Mouse (Mus musculus): ENCODE data around the gene Thnsl2. TPM values are rescaled to one million over a fixed set of nuclear protein-coding genes. Genes with fewer than 3 reads are reported as not detected.

Gene Thnsl2
- total and polyA plus RNA-seq, 3 experiments, result not detected

DNA sequence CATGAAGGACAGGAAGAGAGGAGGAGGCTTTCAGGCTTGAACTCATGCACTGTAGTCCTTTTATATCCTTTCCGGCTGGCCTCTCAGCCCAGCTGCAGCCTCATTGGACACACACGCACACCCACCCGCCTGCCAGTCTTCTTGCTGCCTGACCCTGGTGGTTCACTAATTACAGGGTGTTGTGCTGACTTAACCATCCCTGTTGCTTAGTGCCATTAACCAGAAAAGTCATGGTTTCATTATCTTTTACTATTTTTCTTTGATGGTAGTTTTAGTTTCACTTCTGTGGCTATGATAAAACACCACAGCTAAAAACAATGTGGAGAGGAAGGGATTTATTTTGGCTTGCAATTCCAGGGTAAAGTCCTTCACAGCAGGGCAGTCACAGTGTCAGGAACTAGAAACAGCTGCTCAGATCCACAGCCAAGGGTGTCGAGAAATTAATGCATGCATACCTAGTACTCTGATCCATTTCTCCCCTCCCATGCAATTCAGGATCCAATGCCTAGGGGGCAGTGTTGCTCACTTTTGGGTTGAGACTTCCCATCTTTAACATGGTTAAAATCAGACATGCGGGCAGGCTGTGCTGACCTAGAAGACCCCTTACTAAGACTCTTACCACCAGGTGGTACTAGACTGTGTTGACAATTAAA is 12.6 kb upstream of the Thnsl2 start:
- Histone ChIP-seq H3K79me2 (replicated peaks; ENCODE audit: control insufficient read depth, extremely low read depth, insufficient read depth, poor library complexity, severe bottlenecking) (no peaks in the 10 kb centered on the region), H3K4me3 (replicated peaks in 1 of 3; ENCODE audit: low read depth in 2 of 3, low read length in 2 of 3, poor library complexity in 1 of 3) (peak overlapping the region; percentile 4 to 35 (median 17)), H3K9me3 (replicated peaks; ENCODE audit: low read length) (no peaks in the 10 kb centered on the region), H3K36me3 (replicated peaks in 1 of 2; ENCODE audit: control insufficient read depth in 1 of 2, insufficient read depth in 1 of 2, low read length in 1 of 2) (no peaks in the 10 kb centered on the region), H3K9ac (ENCODE audit: insufficient read depth, low read depth) (no peak overlapping the region), H3K4me2 (ENCODE audit: insufficient read depth, low read depth, poor library complexity, severe bottlenecking) (peak overlapping the region; percentile 51), H3K4me1 (ENCODE audit: control insufficient read depth in 1 of 2, insufficient read depth in 2 of 2) (peaks cover 0 to 10% of the 10 kb centered on the region in 2 experiments; a peak in 2 of 4 replicates), H3K27me3 (replicated peaks) (no peaks in the 10 kb centered on the region), H3K27ac (ENCODE audit: insufficient read depth, low read depth) (no peak overlapping the region)
- TF ChIP-seq CHD1 (IDR thresholded peaks at IDR 0.05; ENCODE audit: low read depth, low read length) (no peak), ZC3H11A (IDR thresholded peaks at IDR 0.05; ENCODE audit: low read depth, low read length) (no peak), TBP (conservative IDR thresholded peaks at IDR 0.05; ENCODE audit: low read depth, low read length) (no peak), ZNF384 (IDR thresholded peaks at IDR 0.05; ENCODE audit: low read depth, low read length) (no peak), MAX (IDR thresholded peaks at IDR 0.05; ENCODE audit: low read length) (0 out of 2 replicates have a peak, but pooled peaks have one; percentile 38), SIN3A (IDR thresholded peaks at IDR 0.05; ENCODE audit: low read length) (peak; percentile 48; the same call in 1 of the 2 replicates), PAX5 (IDR thresholded peaks at IDR 0.05; ENCODE audit: low read length) (no peak), MAZ (IDR thresholded peaks at IDR 0.05; ENCODE audit: low read depth, low read length) (no peak), E2F4 (IDR thresholded peaks at IDR 0.05; ENCODE audit: insufficient replicate concordance, low read depth, low read length) (no peak), MYC (IDR thresholded peaks at IDR 0.05; ENCODE audit: low read depth, low read length) (0 out of 2 replicates have a peak, but pooled peaks have one; percentile 16), NRF1 (IDR thresholded peaks at IDR 0.05; ENCODE audit: low read depth, low read length) (no peak), SMC3 (IDR thresholded peaks at IDR 0.05; ENCODE audit: low read depth, low read length) (no peak; the same call in 1 of the 2 replicates), ETS1 (conservative IDR thresholded peaks at IDR 0.05; ENCODE audit: low read depth, low read length) (0 out of 2 replicates have a peak, but pooled peaks have one; percentile 11), MXI1 (IDR thresholded peaks at IDR 0.05; ENCODE audit: low read depth, low read length) (peak; percentile 50; the same call in 1 of the 2 replicates), JUND (conservative IDR thresholded peaks at IDR 0.05; ENCODE audit: low read depth, low read length) (no peak), EP300 (IDR thresholded peaks at IDR 0.05; ENCODE audit: low read length) (0 out of 2 replicates have a peak, but pooled peaks have one; percentile 35), RAD21 (IDR thresholded peaks at IDR 0.05; ENCODE audit: low read depth, low read length) (peak; percentile 56), MAFK (IDR thresholded peaks at IDR 0.05; ENCODE audit: insufficient replicate concordance, low read length) (no peak), RCOR1 (conservative IDR thresholded peaks at IDR 0.05; ENCODE audit: low read depth, low read length) (no peak), BHLHE40 (IDR thresholded peaks at IDR 0.05; ENCODE audit: low read depth, low read length) (no peak), IRF4 (IDR thresholded peaks at IDR 0.05; ENCODE audit: low read depth, low read length) (0 out of 2 replicates have a peak, but pooled peaks have one; percentile 40), POLR2A (IDR thresholded peaks at IDR 0.05; ENCODE audit: low read depth, low read length) (no peak), UBTF (IDR thresholded peaks at IDR 0.05; ENCODE audit: low read depth, low read length) (no peak), JUN (IDR thresholded peaks at IDR 0.05; ENCODE audit: insufficient read depth, low read depth, low read length) (no peak), HCFC1 (IDR thresholded peaks at IDR 0.05; ENCODE audit: low read depth, low read length) (no peak), CTCF (conservative IDR thresholded peaks at IDR 0.05 in 1 of 2, IDR thresholded peaks at IDR 0.05 in 1 of 2; ENCODE audit: low read depth in 2 of 2, low read length in 2 of 2) (peak; percentile 82 to 83), ZMIZ1 (IDR thresholded peaks at IDR 0.05; ENCODE audit: low read depth, low read length) (no peak), POLR2AphosphoS2 (IDR thresholded peaks at IDR 0.05; ENCODE audit: low read depth, low read length) (no peak), USF2 (conservative IDR thresholded peaks at IDR 0.05; ENCODE audit: low read depth, low read length) (no peak)
- in situ Hi-C loops (cut with MboI; ENCODE audit: low pct_ligation_motif_present, low pct_unique_long_range_greater_than_20kb, low sequenced_read_pairs), result loop anchor here (10.0 kb wide), 1 partner anchor 648 kb away; no protein-coding TSS in a partner anchor
- DNase-seq (ENCODE audit: extremely low read depth), result peak; percentile 65
- dilution Hi-C loops (cut with MboI; ENCODE audit: extremely low pct_ligation_motif_present, extremely low pct_unique_long_range_greater_than_20kb, low sequenced_read_pairs), result no loop called here

Measured in CH12.LX (cell line).